Comparison of ENCODE assay signal across 8 mouse cellular contexts in genomic region chr8:4212809-4213209, GRCm38 (mm10). TPM values are rescaled to one million over a fixed set of nuclear protein-coding genes. Genes with fewer than 3 reads are reported as not detected.
DNase-seq lines count a peak whose midpoint lies in the region; ATAC-seq and TF ChIP-seq lines count a peak whose summit lies in the region.

No protein-coding gene starts in this region.

- H3K9me3 ChIP-seq in intestine, postnatal 0 days (ENCODE audit: control insufficient read depth), result no peaks in the 10 kb centered on the region

- no peak; the same call in 1 of the 2 replicates for ATAC-seq in intestine, postnatal 0 days
- ATAC-seq in megakaryocyte progenitor cell, adult 5-6 weeks (replicated peaks; ENCODE audit: poor library complexity), result peak; percentile 6; the same call in 1 of the 2 replicates

- peak; percentile 53 for DNase-seq in adrenal gland, postnatal 14 days
- no peak for DNase-seq in adrenal gland, postnatal 25 days
- DNase-seq in thymus, postnatal 4 days, result peak; percentile 42
- DNase-seq in thymus, postnatal 10 days (ENCODE audit: low spot score in 2 of 2), result no peak
- no peak for DNase-seq in frontal cortex, postnatal 36 days (ENCODE audit: low spot score in 2 of 2)
- DNase-seq in adrenal gland, adult 2 months, result no peak

- peak overlapping the region; percentile 41 for H3K4me3 ChIP-seq in intestine, postnatal 0 days (ENCODE audit: low read depth, low read length)

- H3K4me1 ChIP-seq in intestine, postnatal 0 days (replicated peaks; ENCODE audit: control insufficient read depth, insufficient read depth, low read length), result peaks cover 16% of the 10 kb centered on the region

- H3K27me3 ChIP-seq in intestine, postnatal 0 days (replicated peaks; ENCODE audit: control insufficient read depth, insufficient read depth, low read length), result peaks cover 16% of the 10 kb centered on the region

- peak overlapping the region; percentile 90 for H3K4me2 ChIP-seq in intestine, postnatal 0 days (replicated peaks; ENCODE audit: low read depth)

- no peak for TF ChIP-seq CTCF in intestine, postnatal 0 days (IDR thresholded peaks at IDR 0.05; ENCODE audit: low read depth)

- peak overlapping the region; percentile 21; the same call in 1 of the 2 replicates for H3K27ac ChIP-seq in intestine, postnatal 0 days (ENCODE audit: low read depth, low read length)

- under 1% methylated on average over 25 of the region's 25 CpGs for WGBS in intestine, postnatal 0 days

- H3K9ac ChIP-seq in intestine, postnatal 0 days (ENCODE audit: low read depth, low read length), result peak overlapping the region; percentile 37

- H3K36me3 ChIP-seq in intestine, postnatal 0 days (ENCODE audit: control insufficient read depth, insufficient read depth), result no peaks in the 10 kb centered on the region

RNA-seq across cellular contexts. Expression of gene Prr36, which starts 4.5 kb away (rescaled TPM):
- total RNA-seq in adrenal gland, postnatal 14 days (2021), result 3.7 and 4.7 TPM in 2 replicates
- total RNA-seq in adrenal gland, postnatal 25 days (2021), result 4.7 and 5.2 TPM in 2 replicates
- 0.99 and 1.1 TPM in 2 replicates for polyA plus RNA-seq in intestine, postnatal 0 days (2015; fragmentation: Nextera tagmentation; extraction: Ambion mirVana)
- 0.32 and 0.46 TPM in 2 replicates for total RNA-seq in megakaryocyte progenitor cell, adult 5-6 weeks (2015)
- total RNA-seq in megakaryocyte progenitor cell, adult 5-6 weeks (2017), result 0.04 and 0.14 TPM in 2 replicates
- 1 to 10 TPM; 4.9 to 5.1 TPM for total RNA-seq in adrenal gland, adult 2 months (2021)
- polyA plus RNA-seq in adrenal gland, adult 2 months (2012; rRNA removed), result 2.6 and 4.0 TPM in 2 replicates

RNA-seq across cellular contexts. Expression of gene Lrrc8e, which starts 13.8 kb away (rescaled TPM):
- 12.7 and 16.6 TPM in 2 replicates for total RNA-seq in adrenal gland, postnatal 14 days (2021)
- 18.0 and 18.6 TPM in 2 replicates for total RNA-seq in adrenal gland, postnatal 25 days (2021)
- 2.8 and 3.3 TPM in 2 replicates for polyA plus RNA-seq in intestine, postnatal 0 days (2015; fragmentation: Nextera tagmentation; extraction: Ambion mirVana)
- not detected in 2 replicates for total RNA-seq in megakaryocyte progenitor cell, adult 5-6 weeks (2015)
- not detected in 2 replicates for total RNA-seq in megakaryocyte progenitor cell, adult 5-6 weeks (2017)
- total RNA-seq in adrenal gland, adult 2 months (2021), result 10 to 100 TPM; 19.3 to 24.2 TPM
- polyA plus RNA-seq in adrenal gland, adult 2 months (2012; rRNA removed), result 8.4 and 14.3 TPM in 2 replicates

RNA-seq across cellular contexts. Expression of gene Map2k7, which starts 25.7 kb away (rescaled TPM):
- total RNA-seq in adrenal gland, postnatal 14 days (2021), result 75.9 and 86.0 TPM in 2 replicates
- 99.6 and 105 TPM in 2 replicates for total RNA-seq in adrenal gland, postnatal 25 days (2021)
- polyA plus RNA-seq in intestine, postnatal 0 days (2015; fragmentation: Nextera tagmentation; extraction: Ambion mirVana), result 14.3 and 16.6 TPM in 2 replicates
- 29.7 and 34.2 TPM in 2 replicates for total RNA-seq in megakaryocyte progenitor cell, adult 5-6 weeks (2015)
- 29.2 and 29.4 TPM in 2 replicates for total RNA-seq in megakaryocyte progenitor cell, adult 5-6 weeks (2017)
- 10 to 100 TPM; 72.0 to 93.2 TPM for total RNA-seq in adrenal gland, adult 2 months (2021)
- polyA plus RNA-seq in adrenal gland, adult 2 months (2012; rRNA removed), result 81.3 and 90.6 TPM in 2 replicates

RNA-seq across cellular contexts. Expression of gene Gm49320, which starts 25.9 kb away (rescaled TPM):
- not detected in 2 replicates for total RNA-seq in adrenal gland, postnatal 14 days (2021)
- total RNA-seq in adrenal gland, postnatal 25 days (2021), result 1.1 and 3.0 TPM in 2 replicates
- polyA plus RNA-seq in intestine, postnatal 0 days (2015; fragmentation: Nextera tagmentation; extraction: Ambion mirVana), result 0.20 and 0.74 TPM in 2 replicates
- total RNA-seq in megakaryocyte progenitor cell, adult 5-6 weeks (2015), result 1.2 and 2.6 TPM in 2 replicates
- total RNA-seq in megakaryocyte progenitor cell, adult 5-6 weeks (2017), result not detected in 2 replicates
- total RNA-seq in adrenal gland, adult 2 months (2021), result 1 to 10 TPM; 1.0 to 1.2 TPM
- 10.3 and 12.7 TPM in 2 replicates for polyA plus RNA-seq in adrenal gland, adult 2 months (2012; rRNA removed)

RNA-seq across cellular contexts. Expression of gene Tgfbr3l, which starts 35.2 kb away (rescaled TPM):
- total RNA-seq in adrenal gland, postnatal 14 days (2021), result 12.2 and 12.4 TPM in 2 replicates
- 15.8 and 22.6 TPM in 2 replicates for total RNA-seq in adrenal gland, postnatal 25 days (2021)
- 0.87 and 2.1 TPM in 2 replicates for polyA plus RNA-seq in intestine, postnatal 0 days (2015; fragmentation: Nextera tagmentation; extraction: Ambion mirVana)
- total RNA-seq in megakaryocyte progenitor cell, adult 5-6 weeks (2015), result 2.5 and 3.9 TPM in 2 replicates
- total RNA-seq in megakaryocyte progenitor cell, adult 5-6 weeks (2017), result 2.3 and 2.8 TPM in 2 replicates
- total RNA-seq in adrenal gland, adult 2 months (2021), result 10 to 100 TPM in 1 of 2 experiments, 1 to 10 TPM in 1; 8.2 to 11.4 TPM
- 207 and 268 TPM in 2 replicates for polyA plus RNA-seq in adrenal gland, adult 2 months (2012; rRNA removed)

Comparison
In these comparisons a context has a peak if more than half of its experiments do, and no peak if none do; other contexts are left out.
1. DNase-seq: peak in adrenal gland, postnatal 14 days (single experiment) and thymus, postnatal 4 days (single experiment); none in adrenal gland, postnatal 25 days (single experiment), thymus, postnatal 10 days (0 of 2), frontal cortex, postnatal 36 days (0 of 2) and adrenal gland, adult 2 months (single experiment).
2. RNA of gene Lrrc8e, which starts 13.8 kb away (total RNA-seq): 19.3 to 24.2 TPM in adrenal gland, adult 2 months, 18.0 to 18.6 TPM in adrenal gland, postnatal 25 days and 12.7 to 16.6 TPM in adrenal gland, postnatal 14 days; not detected in megakaryocyte progenitor cell, adult 5-6 weeks; every median in the first group is over 10 times any median in the second.